Mouse (Mus musculus) retina, postnatal 1 day (tissue): Measurements from ENCODE around the gene Dhx40.

Experiments used
- DNase-seq: peaks from one replicate; pipeline ENCODE4 v3.0.0-alpha.2; 2012

The Dhx40 gene

GRCm38 (mm10) chr11:86807505-86807989, at the start of gene Dhx40:
Gene Dhx40 (minus strand): TSS chr11:86807746.
- DNase-seq: peak; percentile 93

GRCm38 (mm10) chr11:86855639-86856425, 48.3 kb upstream of the Dhx40 start:
- no peak for DNase-seq

GRCm38 (mm10) chr11:86853081-86853480, 45.5 kb upstream of the Dhx40 start:
- peak; percentile 44 for DNase-seq

GRCm38 (mm10) chr11:86852534-86853054, 45.0 kb upstream of the Dhx40 start:
- DNase-seq: peak; percentile 90

GRCm38 (mm10) chr11:86851714-86852533, 44.4 kb upstream of the Dhx40 start:
- peak; percentile 91 for DNase-seq

GRCm38 (mm10) chr11:86851234-86851671, 43.7 kb upstream of the Dhx40 start:
- peak; percentile 84 for DNase-seq

- no peak for DNase-seq
Observed at GRCm38 (mm10) chr11:86843831-86844230, 36.3 kb upstream of the Dhx40 start.

- no peak for DNase-seq
Observed at GRCm38 (mm10) chr11:86841261-86841660, 33.7 kb upstream of the Dhx40 start.

- DNase-seq: peak; percentile 94
Observed at GRCm38 (mm10) chr11:86840511-86841154, 33.1 kb upstream of the Dhx40 start.

GRCm38 (mm10) chr11:86839716-86840447, 32.3 kb upstream of the Dhx40 start:
- peak; percentile 47 for DNase-seq

- no peak for DNase-seq
Observed at GRCm38 (mm10) chr11:86838792-86839191, 31.2 kb upstream of the Dhx40 start.

GRCm38 (mm10) chr11:86836366-86836765, 28.8 kb upstream of the Dhx40 start:
- peak; percentile 76 for DNase-seq

- no peak for DNase-seq
Observed at GRCm38 (mm10) chr11:86834628-86835338, 27.2 kb upstream of the Dhx40 start.

- no peak for DNase-seq
Observed at GRCm38 (mm10) chr11:86834050-86834449, 26.5 kb upstream of the Dhx40 start.

GRCm38 (mm10) chr11:86833153-86833552, 25.6 kb upstream of the Dhx40 start:
- no peak for DNase-seq

- no peak for DNase-seq
Observed at GRCm38 (mm10) chr11:86828396-86828795, 20.9 kb upstream of the Dhx40 start.

GRCm38 (mm10) chr11:86827476-86828245, 20.1 kb upstream of the Dhx40 start:
- DNase-seq: no peak

- no peak for DNase-seq
Observed at GRCm38 (mm10) chr11:86824433-86824832, 16.9 kb upstream of the Dhx40 start.

GRCm38 (mm10) chr11:86822531-86822930, 15.0 kb upstream of the Dhx40 start:
- DNase-seq: no peak

- DNase-seq: no peak
Observed at GRCm38 (mm10) chr11:86819536-86819935, 12.0 kb upstream of the Dhx40 start.

GRCm38 (mm10) chr11:86818928-86819327, 11.4 kb upstream of the Dhx40 start:
- no peak for DNase-seq
